Mouse (Mus musculus): ENCODE data around the gene Gm3625. TPM values are rescaled to one million over a fixed set of nuclear protein-coding genes. Genes with fewer than 3 reads are reported as not detected.

The Gm3625 gene
- total and polyA plus RNA-seq, 3 experiments: not detected

DNA sequence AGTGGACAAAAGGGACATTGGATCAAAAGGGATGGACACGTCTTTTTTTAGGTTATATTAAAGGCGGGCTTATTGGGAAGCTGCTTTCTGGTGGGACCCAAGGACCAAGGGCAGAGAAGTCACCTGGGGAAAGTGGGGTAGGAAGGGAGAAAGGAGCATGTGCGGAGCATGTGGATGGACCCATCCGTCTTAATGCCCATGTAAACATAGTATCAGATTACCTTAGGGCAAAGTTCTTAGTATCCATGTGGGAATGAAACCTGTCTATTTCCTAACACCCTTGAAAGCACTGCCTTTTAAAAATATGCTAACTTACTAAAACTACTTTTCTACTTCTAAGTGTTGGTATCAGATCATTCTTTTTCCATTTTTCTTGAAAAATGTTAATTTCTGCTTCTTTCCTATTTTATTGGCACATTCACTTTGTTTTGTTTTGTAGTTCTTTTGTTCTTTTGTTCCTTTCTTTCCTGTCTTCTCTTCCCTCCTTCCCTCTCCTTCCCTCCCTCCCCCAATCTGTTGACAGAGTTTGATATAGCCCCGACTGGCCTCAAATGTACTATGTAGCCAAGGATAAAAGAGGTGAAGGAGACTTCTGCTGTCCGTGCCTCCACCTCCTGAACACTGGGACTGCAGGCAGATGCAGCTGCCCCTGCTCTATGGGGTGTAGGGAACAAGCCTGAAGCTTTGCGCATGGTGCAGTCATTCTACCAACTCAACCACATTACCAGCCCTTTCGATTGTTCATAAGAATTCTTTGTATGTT, 6.1 kb upstream of the Gm3625 start:
- Histone ChIP-seq H3K27ac (ENCODE audit: control insufficient read depth, low read depth, low read length) (no peak overlapping the region), H3K36me3 (ENCODE audit: control insufficient read depth in 1 of 2, insufficient read depth in 2 of 2, low read length in 2 of 2) (peaks cover 0 to 27% of the 10 kb centered on the region in 2 experiments; a peak in 2 of 4 replicates), H3K9ac (ENCODE audit: control insufficient read depth, low read depth, low read length, poor library complexity, severe bottlenecking) (no peak overlapping the region), H3K79me2 (ENCODE audit: control insufficient read depth, insufficient read depth, low read length, poor library complexity) (peaks cover 43% of the 10 kb centered on the region), H3K9me3 (replicated peaks; ENCODE audit: insufficient read depth, low read length) (no peaks in the 10 kb centered on the region), H3K4me3 (ENCODE audit: control insufficient read depth in 1 of 2, insufficient read depth in 1 of 2, low read depth in 2 of 2, low read length in 2 of 2) (no peak overlapping the region), H3K27me3 (ENCODE audit: control insufficient read depth in 1 of 2, insufficient read depth in 2 of 2, low read length in 2 of 2) (no peaks in the 10 kb centered on the region), H3K4me1 (ENCODE audit: control insufficient read depth in 1 of 2, insufficient read depth in 2 of 2, low read length in 2 of 2) (peaks cover 3% of the 10 kb centered on the region in 2 experiments; a peak in 3 of 4 replicates)
- TF ChIP-seq SIN3A (IDR thresholded peaks at IDR 0.05; ENCODE audit: low read length) (no peak), TAL1 (IDR thresholded peaks at IDR 0.05; ENCODE audit: low read length) (no peak), RAD21 (IDR thresholded peaks at IDR 0.05; ENCODE audit: low read depth, low read length) (no peak), HCFC1 (IDR thresholded peaks at IDR 0.05; ENCODE audit: low read depth, low read length) (no peak), NRF1 (IDR thresholded peaks at IDR 0.05; ENCODE audit: insufficient read depth, low read depth, low read length, poor library complexity, severe bottlenecking) (no peak), ZKSCAN1 (IDR thresholded peaks at IDR 0.05; ENCODE audit: low read depth, low read length) (no peak), TBP (IDR thresholded peaks at IDR 0.05; ENCODE audit: low read depth, low read length) (no peak), MAFK (IDR thresholded peaks at IDR 0.05; ENCODE audit: borderline replicate concordance, low read depth, low read length) (no peak), E2F4 (IDR thresholded peaks at IDR 0.05; ENCODE audit: borderline replicate concordance, low read depth, low read length) (no peak), POLR2AphosphoS2 (IDR thresholded peaks at IDR 0.05; ENCODE audit: low read length) (no peak), ETS1 (IDR thresholded peaks at IDR 0.05; ENCODE audit: low read depth, low read length) (no peak), MYB (IDR thresholded peaks at IDR 0.05; ENCODE audit: low read depth, low read length) (no peak), ZMIZ1 (IDR thresholded peaks at IDR 0.05; ENCODE audit: low read depth, low read length) (no peak)
- DNase-seq (ENCODE audit: low read depth, low spot score): no peak

DNA sequence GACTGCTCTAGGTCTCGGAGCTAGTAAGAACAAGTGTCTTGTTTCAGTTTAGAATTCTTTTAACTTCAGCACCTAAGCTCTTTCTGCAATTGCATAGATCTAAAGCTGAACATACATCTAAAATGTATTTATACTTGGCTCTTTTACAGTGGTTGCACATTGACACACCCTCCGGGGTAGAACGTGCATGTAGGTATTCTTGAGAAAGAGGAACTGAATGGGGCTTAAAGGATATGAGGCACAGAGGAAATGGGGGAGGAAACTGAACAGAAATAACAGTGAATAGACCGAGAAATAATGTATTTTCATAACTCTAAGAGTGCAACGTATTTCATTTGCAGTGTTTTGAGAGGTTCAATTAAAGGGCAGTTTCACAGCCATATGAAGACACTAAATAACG, 2.3 kb upstream of the Gm3625 start:
- H3K36me3 ChIP-seq (ENCODE audit: control insufficient read depth in 1 of 2, insufficient read depth in 2 of 2, low read length in 2 of 2): peaks cover 0 to 22% of the 10 kb centered on the region in 2 experiments; a peak in 2 of 4 replicates
- DNase-seq (ENCODE audit: low read depth, low spot score): peak; percentile 89
- peaks cover 47% of the 10 kb centered on the region for H3K79me2 ChIP-seq (ENCODE audit: control insufficient read depth, insufficient read depth, low read length, poor library complexity)
- H3K9ac ChIP-seq (ENCODE audit: control insufficient read depth, low read depth, low read length, poor library complexity, severe bottlenecking): peak overlapping the region; percentile 42
- H3K4me1 ChIP-seq (ENCODE audit: control insufficient read depth in 1 of 2, insufficient read depth in 2 of 2, low read length in 2 of 2): peaks cover 3 to 6% of the 10 kb centered on the region in 2 experiments
- TF ChIP-seq TBP (IDR thresholded peaks at IDR 0.05; ENCODE audit: low read depth, low read length) (0 out of 2 replicates have a peak, but pooled peaks have one; percentile 36), ETS1 (IDR thresholded peaks at IDR 0.05; ENCODE audit: low read depth, low read length) (peak; percentile 53; the same call in 1 of the 2 replicates), SIN3A (IDR thresholded peaks at IDR 0.05; ENCODE audit: low read length) (peak; percentile 95), TAL1 (IDR thresholded peaks at IDR 0.05; ENCODE audit: low read length) (no peak), GABPA (IDR thresholded peaks at IDR 0.05; ENCODE audit: low read depth, low read length) (no peak), BHLHE40 (IDR thresholded peaks at IDR 0.05; ENCODE audit: borderline replicate concordance, low read depth, low read length) (peak; percentile 88), MAX (IDR thresholded peaks at IDR 0.05; ENCODE audit: low read length) (peak; percentile 68), MXI1 (IDR thresholded peaks at IDR 0.05; ENCODE audit: low read depth, low read length) (peak; percentile 96), GATA1 (IDR thresholded peaks at IDR 0.05; ENCODE audit: low read depth, low read length) (no peak), CHD1 (IDR thresholded peaks at IDR 0.05; ENCODE audit: low read depth, low read length) (no peak), EP300 (IDR thresholded peaks at IDR 0.05; ENCODE audit: low read depth in 1 of 2, low read length in 2 of 2) (peak; percentile 42 to 70; a peak in 3 of 4 replicates), MYC (IDR thresholded peaks at IDR 0.05; ENCODE audit: low read depth, low read length) (peak; percentile 88), TCF12 (IDR thresholded peaks at IDR 0.05; ENCODE audit: low read depth, low read length) (0 out of 2 replicates have a peak, but pooled peaks have one; percentile 10), MAFK (IDR thresholded peaks at IDR 0.05; ENCODE audit: borderline replicate concordance, low read depth, low read length) (no peak)
- H3K4me3 ChIP-seq (ENCODE audit: control insufficient read depth in 1 of 2, insufficient read depth in 1 of 2, low read depth in 2 of 2, low read length in 2 of 2): peak overlapping the region in 1 of 2 experiments; percentile 88; a peak in 2 of 4 replicates
- no peaks in the 10 kb centered on the region for H3K27me3 ChIP-seq (ENCODE audit: control insufficient read depth in 1 of 2, insufficient read depth in 2 of 2, low read length in 2 of 2)
- no peaks in the 10 kb centered on the region for H3K9me3 ChIP-seq (replicated peaks; ENCODE audit: insufficient read depth, low read length)
- H3K27ac ChIP-seq (ENCODE audit: control insufficient read depth, low read depth, low read length): peak overlapping the region; percentile 16; the same call in 1 of the 2 replicates

All from MEL (cell line).